Mouse (Mus musculus): ENCODE data around the gene Fbrsl1. TPM values are rescaled to one million over a fixed set of nuclear protein-coding genes. Genes with fewer than 3 reads are reported as not detected.

The Fbrsl1 gene
- total RNA-seq, 4 experiments from 2014 or later, result 44.1 to 53.9 (median 46.1) TPM

DNA sequence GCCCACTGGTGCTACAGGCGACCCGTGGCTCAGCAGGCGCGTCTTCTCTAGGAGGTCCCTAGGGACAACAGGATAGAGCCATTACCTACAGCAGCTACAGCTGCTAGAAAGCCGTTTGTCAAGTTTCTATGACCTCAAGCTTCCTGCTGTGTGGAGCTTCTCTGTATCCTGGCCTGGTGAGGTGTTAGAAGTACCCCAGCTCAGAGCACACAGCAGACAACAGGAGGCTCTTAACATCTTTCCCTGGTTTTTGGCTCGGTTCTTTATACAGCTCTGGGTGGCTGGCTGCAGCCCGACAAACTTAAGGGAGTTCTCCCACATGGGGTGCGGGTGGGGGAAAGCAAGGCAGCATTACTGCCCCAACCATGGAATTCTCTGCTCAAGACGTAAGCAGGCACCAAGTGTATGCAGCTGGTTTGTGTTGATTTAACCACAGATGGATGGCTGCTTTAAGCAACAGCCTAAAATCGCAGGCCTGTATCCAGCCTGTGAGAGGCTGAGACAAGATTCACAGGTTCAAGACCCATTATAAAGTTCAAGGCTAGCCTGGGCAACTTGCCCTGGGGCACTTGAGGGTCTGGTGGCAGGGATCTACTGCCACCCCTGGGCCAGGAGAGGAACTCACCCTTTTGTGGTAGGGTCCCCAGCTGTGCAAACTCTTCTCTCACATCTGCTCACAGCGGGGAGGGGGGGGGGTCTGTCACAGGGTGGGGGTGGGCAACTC is 84.3 kb downstream of the Fbrsl1 start:
- no peak for DNase-seq (ENCODE audit: low spot score)

GRCm38 (mm10) chr5:110363179-110363821 is 85.0 kb downstream of the Fbrsl1 start:
- DNase-seq (ENCODE audit: low spot score), result peak; percentile 27

DNA sequence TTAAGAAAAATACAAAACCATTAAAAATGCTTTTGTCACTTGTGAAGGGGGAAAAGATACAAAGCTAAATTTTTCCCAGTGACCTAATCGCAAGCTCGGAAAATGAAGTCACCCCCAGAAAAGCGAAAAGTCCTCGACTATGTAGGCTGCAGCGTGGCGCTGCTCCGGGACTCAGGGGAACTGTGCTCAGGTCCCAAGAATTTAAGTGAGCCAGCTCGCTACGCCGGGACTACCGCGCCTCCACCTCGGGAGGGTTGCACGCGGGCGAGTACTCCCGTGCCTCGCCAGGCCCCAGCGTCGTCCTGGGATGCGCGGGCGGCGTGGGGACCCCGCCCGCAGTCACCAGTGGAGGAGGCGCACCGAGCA is 85.5 kb downstream of the Fbrsl1 start:
- DNase-seq (ENCODE audit: low spot score), result no peak

GRCm38 (mm10) chr5:110361465-110361864 is 86.8 kb downstream of the Fbrsl1 start:
- no peak for DNase-seq (ENCODE audit: low spot score)

DNA sequence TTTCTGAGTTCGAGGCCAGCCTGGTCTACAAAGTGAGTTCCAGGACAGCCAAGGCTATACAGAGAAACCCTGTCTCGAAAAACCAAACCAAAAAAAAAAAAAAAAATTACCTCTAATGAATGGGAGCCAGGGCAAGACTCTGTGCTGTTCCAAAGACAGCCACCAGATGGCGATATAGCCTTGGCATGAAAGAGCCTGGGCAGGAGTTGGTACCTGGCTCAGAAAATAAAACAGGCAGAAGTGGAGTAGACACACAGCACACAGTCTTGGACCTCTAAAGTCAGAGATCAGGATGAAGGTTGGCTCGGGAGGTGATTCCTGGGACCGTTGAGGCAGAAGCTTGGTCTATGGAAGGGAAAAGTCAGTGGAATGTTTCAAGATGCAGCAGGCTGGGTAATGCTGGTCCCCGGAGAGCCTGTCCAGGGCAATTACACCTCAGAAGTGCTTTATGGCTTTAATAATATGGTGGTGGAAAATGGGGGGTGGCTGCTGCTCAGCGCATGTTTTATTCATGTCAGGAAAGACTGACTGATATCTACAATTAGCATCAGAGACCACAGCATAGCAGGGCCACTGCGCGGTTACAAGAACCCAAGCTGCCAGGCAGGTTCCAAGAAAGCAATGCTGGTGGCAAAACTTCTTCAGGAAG is 90.6 kb downstream of the Fbrsl1 start:
- DNase-seq (ENCODE audit: low spot score), result peak; percentile 71

DNA sequence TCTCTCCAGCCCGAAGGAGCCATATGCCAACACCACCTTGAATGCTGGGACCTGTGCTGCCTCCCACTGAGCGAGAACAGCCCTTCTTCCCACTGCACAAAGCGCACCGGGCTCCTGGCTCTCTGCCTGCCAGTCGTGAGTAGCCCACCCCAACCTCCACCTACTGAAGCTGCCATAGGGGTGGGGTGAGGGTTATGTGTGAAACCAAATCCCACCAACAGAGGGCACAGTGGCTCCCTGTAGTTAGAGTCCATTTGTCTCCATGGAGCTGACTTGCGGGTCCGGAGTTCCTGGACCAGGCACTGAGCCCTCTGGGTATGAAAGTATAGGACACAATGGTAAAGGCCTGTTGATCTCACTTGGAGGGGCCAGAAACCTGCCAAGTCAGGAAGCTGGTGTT is 93.6 kb downstream of the Fbrsl1 start:
- DNase-seq (ENCODE audit: low spot score), result no peak

- DNase-seq (ENCODE audit: low spot score), result no peak
Measured at GRCm38 (mm10) chr5:110347006-110347405, 101.3 kb downstream of the Fbrsl1 start.

DNA sequence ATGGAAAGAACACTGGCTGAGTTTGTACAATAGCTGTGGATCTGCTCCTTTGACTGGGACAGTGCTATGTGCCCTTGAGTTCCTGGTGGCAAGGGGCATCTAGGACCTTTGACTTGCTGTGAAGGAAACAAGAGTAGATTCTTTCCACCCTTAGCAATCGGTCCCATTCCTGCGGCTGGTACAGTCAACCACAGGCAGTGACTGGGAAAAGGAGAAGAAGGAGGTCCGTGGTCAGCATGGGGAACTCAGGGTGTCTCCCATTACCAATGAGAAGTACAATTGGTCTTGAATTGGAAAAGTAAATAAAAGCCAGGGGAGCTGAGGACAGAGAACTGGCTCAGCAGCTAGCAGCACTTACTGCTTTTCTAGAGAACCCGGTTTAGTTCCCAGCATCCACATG is 102.8 kb downstream of the Fbrsl1 start:
- DNase-seq (ENCODE audit: low spot score), result no peak

GRCm38 (mm10) chr5:110344524-110344923 is 103.8 kb downstream of the Fbrsl1 start, which contains the start of gene Lrcol1:
Gene Lrcol1, plus strand, starts transcription at chr5:110344730.
- no peak for DNase-seq (ENCODE audit: low spot score)

GRCm38 (mm10) chr5:110342648-110343284 is 105.5 kb downstream of the Fbrsl1 start, which contains the start of gene P2rx2:
Gene P2rx2, minus strand, starts transcription at chr5:110343212.
- no peak for DNase-seq (ENCODE audit: low spot score)

- peak; percentile 20 for DNase-seq (ENCODE audit: low spot score)
Measured at GRCm38 (mm10) chr5:110338792-110339191, 109.5 kb downstream of the Fbrsl1 start.

DNA sequence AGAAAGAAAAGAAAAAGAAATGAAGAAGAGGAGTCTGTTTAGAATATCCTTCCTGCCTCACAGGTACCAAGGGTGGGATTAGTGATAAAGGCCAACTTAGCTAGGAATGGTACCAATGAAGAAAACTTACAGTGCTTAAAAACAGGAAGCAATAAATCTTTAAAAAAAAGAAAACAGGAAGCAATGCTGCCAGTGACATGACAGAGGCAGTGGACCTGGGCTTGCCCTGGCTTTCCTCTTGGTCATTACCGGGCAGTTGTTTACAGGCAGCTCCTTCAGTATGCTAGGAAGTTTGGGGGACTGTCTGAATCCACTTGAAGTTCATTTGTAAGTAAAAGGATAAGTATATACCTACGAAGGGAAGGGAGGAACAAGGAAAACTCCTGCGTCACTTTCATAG is 117.8 kb downstream of the Fbrsl1 start:
- no peak for DNase-seq (ENCODE audit: low spot score)

DNA sequence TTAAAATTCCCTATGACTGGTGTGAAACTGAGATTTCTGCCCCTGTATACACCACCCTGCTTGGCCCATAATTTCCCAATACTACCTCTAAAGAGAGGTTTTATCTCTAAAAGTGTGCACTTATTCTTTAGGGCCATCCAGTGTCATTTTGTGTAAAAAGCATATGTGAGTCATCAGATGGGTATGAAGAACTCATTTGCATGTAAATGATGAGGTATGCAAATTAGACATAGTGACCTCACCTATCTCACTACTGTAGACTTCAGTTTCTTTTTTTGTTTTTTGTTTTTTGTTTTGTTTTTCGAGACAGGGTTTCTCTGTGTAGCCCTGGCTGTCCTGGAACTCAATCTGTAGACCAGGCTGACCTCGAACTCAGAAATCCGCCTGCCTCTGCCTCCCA is 135.2 kb downstream of the Fbrsl1 start:
- DNase-seq (ENCODE audit: low spot score), result no peak

Other genes with a start within 250 kb of the Fbrsl1 start
- 10 to 100 TPM; 25.2 to 33.7 (median 30.0) TPM for gene Ankle2, start 217.5 kb downstream of the Fbrsl1 start, total RNA-seq (2022)
- 10 to 100 TPM; 32.3 to 37.4 (median 35.5) TPM for gene Pgam5, start 178.6 kb downstream of the Fbrsl1 start, total RNA-seq (2022)
- gene Pxmp2, start 162.3 kb downstream of the Fbrsl1 start, total RNA-seq (2022), result 100 to 1,000 TPM; 115 to 141 (median 124) TPM
- gene Pole, start 162.2 kb downstream of the Fbrsl1 start, total RNA-seq (2022), result 1 to 10 TPM; 1.1 to 3.5 (median 2.5) TPM
- gene P2rx2, start 105.3 kb downstream of the Fbrsl1 start, total RNA-seq (2022), result not detected
- not detected for gene Lrcol1, start 103.8 kb downstream of the Fbrsl1 start, total RNA-seq (2022)
- not detected for gene Galnt9, start 95.9 kb upstream of the Fbrsl1 start, total RNA-seq (2022)
- 10 to 100 TPM; 12.7 to 13.9 (median 13.6) TPM for gene Noc4l, start 204.9 kb upstream of the Fbrsl1 start, total RNA-seq (2022)
- gene Ddx51, start 204.9 kb upstream of the Fbrsl1 start, total RNA-seq (2022), result 10 to 100 TPM in 3 of 4 experiments, 1 to 10 TPM in 1; 9.1 to 11.4 (median 10.9) TPM